Mouse (Mus musculus): ENCODE results near the gene Armc7. TPM values are rescaled to one million over a fixed set of nuclear protein-coding genes. Genes with fewer than 3 reads are reported as not detected.
"Not testable (repeated sequence)": the region's sequence is repeated elsewhere in the genome, so short reads cannot be mapped to it uniquely, and the experiment has no call there.

The Armc7 gene
- total RNA-seq, 2 experiments from 2014 or later = 10.3 to 11.1 TPM

DNA sequence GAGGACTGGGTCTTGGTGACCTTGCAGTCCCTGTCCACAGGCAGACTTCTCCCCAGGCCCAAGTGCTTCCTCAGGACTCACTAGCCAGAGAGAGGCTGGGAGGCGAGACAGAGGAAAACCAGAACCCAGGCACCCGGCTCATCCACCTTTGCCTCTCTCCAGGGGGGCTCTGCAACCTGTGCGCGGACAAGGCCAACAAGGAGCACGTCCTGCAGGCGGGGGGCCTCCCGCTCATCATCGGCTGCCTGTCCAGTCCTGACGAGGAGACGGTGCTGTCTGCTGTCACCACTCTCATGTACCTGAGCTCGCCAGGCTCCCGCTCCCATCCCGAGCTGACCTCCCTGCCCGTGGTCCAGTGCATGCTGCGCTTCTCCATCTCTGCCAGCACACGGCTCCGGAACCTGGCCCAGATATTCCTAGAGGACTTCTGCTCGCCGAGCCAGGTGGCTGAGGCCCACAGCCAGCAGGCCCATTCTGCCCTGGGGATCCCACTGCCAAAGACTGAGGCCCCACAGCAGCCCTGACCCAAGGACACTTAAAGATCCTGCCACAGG is 13.2 kb downstream of the Armc7 start:
- no peak for DNase-seq (ENCODE audit: low spot score in 2 of 2)

DNA sequence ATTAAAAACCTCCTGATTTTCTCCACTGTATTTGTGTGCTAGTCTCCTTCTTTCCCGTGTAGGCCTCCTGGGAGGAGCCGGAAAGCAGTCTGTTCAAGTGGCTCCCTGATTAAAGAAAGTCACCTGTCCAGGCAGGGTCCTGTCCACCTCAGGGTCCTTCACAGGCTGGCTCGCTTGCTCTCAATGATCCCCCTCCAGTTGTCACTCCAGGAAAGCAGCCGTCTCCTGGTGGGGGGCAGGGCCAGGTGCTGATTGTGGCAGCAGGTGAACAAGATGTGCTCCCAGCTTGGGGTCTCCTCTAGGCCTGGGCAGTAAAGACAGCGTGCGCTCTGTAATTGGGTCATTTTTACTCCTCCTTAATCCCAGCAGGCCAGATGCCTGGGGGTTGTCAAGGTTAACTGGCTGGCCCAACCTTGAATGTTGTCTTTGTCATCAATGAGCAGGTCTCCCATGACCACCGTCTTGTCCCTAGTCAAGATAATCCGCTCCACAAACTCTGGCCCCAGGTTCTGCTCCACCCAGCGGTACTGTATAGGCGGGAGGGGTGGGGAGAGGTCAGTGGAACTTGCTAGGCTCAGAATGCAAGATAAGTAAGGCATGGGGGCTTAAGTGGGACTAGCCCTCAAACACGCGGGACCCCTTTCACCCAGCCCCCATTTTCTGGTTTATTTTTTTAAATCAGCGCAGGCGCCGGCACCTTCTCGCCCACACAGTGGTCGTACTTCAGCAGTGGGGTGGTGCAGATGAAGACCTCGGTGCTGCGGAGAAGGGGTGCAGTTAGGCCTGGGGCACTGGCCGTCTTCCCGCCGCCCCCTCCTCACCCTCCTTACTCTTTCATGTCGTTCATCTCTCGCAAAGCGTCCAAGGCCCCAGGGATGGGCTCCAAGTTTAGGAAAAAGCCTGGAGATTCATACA is 15.2 kb downstream of the Armc7 start:
- DNase-seq (ENCODE audit: low spot score in 2 of 2) = no peak

DNA sequence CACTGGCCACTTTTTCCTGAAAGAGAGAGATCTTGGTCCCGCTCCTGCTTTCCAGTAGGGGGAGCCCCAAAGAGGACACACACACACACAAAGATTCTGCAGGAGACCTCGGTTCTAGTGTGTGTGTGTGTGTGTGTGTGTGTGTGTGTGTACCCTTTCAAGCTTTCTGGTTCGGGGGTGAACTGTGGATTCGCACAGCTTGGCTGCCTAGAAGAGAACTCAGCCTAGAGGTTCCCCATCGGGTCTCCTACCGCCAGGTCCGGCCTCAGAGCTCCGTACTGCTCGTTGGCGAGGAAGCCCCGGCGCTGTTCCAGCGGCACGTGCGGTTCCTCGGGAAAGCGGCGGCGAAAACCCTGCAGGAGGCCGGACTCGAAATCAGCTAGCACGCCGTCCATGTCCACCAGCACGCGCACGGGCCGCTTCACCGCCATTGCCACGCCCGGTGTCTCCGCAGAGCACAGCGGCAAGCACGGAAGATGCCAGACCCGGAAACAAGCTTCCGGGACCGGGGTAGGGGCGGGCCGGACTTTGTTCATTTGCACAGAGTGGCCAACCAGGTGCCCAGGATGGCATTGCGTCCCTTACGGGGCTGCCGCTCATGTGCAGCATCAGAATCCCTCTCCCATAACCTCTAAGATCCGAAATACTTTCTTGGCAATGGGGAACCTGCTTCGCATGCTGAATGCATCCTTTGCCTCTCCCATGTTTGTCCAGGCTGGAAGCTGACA is 16.1 kb downstream of the Armc7 start, which contains the start of gene Nt5c:
Gene Nt5c (minus strand): TSS at position 507 of the 728 bp plus-strand sequence.
- DNase-seq (ENCODE audit: low spot score in 2 of 2) = peak; percentile 73 to 83

DNA sequence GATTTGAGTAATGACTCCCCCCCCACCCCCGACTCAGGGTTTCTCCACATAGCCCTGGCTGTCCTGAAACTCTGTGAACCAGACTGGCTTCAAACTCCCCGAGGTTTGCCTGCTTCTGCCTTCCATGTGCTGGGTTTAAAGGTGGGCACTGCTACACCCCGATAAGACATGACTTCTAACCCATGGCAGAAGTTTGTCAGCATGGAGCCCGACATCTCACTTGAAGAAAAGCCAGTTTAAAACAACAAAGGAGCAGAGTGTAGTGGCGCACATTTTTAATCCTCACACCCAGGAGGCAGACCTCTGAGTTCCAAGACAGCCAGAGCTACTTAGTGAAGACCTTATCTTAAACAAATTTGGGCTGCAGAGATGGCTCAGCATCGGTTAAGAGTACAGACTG is 16.9 kb downstream of the Armc7 start:
- no peak for DNase-seq (ENCODE audit: low spot score in 2 of 2)

DNA sequence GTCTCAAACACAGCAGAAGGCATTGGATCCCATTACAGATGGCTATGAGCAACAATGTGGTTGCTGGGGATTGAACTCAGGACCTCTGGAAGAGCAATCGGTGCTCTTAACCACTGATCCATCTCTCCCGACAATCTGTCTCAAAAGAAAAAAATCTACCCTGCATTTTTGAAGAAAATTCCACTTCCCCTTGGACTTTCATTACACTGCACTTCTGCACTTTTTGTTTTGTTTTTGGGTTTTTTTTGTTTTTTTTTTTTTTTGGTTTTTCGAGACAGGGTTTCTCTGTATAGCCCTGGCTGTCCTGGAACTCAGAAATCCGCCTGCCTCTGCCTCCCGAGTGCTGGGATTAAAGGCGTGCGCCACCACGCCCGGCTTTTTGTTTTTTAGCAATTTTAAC is 21.1 kb downstream of the Armc7 start:
- DNase-seq (ENCODE audit: low spot score in 2 of 2) = not testable (repeated sequence)

DNA sequence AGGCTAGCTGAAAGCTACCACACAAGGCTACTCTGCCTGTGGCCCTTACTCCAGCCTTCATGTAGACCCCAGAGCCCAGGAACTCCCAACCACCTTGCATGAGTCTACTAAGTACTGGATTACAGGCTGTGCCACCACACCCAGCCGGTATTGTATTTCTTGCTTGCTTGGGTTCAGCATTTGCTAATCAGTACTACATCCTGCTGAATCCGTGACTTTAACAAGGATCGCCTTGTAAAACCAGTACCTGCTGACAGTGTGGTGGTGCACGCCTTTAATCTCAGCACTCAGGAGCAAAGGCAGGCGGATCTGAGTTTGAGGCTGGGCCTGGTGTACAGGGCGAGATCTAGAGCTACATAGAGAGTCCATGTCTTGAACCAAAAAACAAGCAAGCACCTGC is 27.2 kb downstream of the Armc7 start:
- DNase-seq (ENCODE audit: low spot score in 2 of 2) = no peak

DNA sequence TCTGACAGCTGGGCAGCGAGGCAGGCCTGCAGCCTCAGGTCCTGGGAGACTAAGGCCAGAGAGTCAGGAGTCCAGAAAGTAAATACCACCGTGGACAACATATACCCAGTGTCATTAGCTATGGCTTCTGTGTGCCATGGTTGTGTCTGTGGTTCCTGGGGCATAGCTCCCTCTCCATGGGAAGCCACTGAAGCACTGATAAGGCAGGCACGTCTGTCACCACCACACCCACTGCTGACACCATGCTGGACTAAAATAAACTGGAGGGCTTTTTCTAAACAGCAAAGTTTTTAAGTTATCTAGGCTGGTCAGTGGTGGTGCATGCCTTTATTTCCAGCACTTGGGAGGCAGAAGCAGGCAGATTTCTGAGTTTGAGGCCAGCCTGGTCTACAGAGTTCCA is 31.1 kb downstream of the Armc7 start:
- no peak for DNase-seq (ENCODE audit: low spot score in 2 of 2)

DNA sequence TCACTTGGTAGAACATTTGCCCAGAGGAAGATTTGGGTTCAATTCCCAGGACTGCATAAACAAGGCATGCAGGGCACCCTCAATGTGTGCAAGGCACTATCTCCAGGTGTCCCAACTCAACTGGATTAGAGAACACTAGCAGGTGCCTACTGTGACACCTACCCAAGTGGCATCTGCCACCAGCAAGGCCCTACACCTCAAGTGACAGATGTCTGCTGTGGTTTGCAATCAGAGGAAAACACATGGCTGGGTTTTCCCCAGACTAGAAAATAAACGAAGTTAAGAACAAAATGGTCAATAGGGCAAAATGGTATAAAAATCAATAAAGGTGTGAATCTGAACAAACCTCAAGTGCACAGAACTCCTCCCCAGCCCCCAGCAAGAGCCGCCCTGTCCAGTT is 32.6 kb downstream of the Armc7 start:
- DNase-seq (ENCODE audit: low spot score in 2 of 2) = no peak

DNA sequence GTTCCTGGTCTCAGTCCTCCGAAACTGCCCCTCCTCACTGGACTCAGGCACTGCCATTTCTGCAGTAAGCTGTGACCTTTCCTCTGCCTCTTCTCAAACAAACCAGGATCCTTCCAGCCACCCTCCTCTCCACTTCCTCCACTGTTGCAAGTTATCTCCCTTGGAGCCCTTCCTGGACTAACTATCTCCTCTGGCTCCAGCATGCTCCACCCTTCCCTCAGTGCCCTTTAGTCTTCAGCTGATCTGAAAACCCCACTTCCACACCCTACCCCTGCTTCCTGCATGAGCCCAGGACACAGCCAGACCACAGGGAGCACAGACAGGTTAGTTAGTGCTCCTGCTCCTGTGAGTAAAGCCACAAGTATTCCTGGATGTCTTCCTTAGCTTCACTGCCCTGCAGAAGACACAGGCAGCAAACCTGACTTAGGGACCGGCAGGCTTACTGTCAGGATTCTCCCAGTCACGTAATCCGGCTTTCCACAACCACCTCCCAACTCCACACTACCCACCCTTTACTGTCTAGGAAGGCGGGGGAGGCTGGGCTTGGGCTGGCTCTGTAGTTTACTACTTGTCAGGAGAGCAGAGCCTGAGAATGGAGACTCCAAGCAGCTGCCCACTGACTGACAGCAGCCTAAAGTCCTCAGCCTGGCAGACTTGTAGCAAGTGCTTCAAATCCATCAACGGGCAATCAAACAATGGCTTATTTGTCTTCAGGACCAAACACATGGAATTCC is 34.5 kb downstream of the Armc7 start:
- no peak for DNase-seq (ENCODE audit: low spot score in 2 of 2)

DNA sequence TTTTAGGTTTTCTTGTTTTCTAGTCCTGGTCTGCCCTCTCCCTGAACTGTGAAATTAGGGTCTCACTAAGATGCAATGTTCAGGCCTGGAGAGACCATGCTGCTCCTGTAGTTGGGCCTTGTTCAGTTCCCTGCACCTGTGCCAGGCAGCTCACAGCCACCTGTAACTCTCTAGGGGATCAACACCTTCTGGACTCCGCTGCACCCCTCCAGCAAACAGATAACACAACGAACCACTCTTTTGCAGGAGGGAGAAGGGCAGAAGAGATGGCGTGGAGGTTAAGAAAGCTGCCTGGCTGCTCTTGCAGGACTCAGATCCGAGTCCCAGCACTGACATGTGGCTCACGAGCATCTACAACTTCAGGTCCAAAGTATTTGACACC is 35.0 kb downstream of the Armc7 start:
- DNase-seq (ENCODE audit: low spot score in 2 of 2) = no peak

DNA sequence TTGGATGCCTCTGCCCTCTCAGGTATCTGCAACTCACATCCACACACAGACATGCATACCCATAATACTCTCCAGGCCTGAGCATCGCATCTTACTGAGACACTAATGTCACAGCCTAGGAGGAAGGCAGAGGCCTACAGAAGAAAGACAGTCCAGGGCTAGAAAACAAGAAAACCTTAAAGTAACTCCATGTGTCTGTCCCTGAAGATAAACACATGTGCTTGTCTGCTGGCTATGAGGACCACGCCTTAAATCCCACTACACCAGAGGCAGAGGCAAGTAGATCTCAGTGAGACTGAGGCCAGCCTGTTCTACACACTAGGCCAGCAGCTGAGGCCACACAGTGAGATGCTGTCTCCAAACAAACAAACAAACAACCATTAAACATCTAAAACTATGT is 35.7 kb downstream of the Armc7 start:
- DNase-seq (ENCODE audit: low spot score in 2 of 2) = no peak

DNA sequence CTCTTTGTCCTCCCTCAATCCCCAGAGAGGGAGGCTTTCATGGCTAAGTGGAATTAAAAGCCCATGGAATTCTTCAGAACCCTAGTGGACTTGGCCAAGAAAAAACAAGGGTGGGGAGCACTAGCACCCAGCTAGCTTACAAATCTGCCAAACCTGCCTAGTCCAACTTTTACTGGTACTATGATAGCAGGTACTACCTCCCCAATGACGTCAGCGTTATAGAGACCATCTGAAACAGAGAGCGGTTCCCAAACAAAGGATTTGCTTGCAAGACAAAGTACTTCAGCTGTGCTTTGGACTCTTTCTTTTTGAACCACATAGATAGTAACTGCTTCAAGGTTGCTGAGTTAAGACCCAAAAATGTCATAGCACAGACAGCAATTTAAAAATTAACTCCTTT is 36.5 kb downstream of the Armc7 start:
- DNase-seq (ENCODE audit: low spot score in 2 of 2) = no peak

DNA sequence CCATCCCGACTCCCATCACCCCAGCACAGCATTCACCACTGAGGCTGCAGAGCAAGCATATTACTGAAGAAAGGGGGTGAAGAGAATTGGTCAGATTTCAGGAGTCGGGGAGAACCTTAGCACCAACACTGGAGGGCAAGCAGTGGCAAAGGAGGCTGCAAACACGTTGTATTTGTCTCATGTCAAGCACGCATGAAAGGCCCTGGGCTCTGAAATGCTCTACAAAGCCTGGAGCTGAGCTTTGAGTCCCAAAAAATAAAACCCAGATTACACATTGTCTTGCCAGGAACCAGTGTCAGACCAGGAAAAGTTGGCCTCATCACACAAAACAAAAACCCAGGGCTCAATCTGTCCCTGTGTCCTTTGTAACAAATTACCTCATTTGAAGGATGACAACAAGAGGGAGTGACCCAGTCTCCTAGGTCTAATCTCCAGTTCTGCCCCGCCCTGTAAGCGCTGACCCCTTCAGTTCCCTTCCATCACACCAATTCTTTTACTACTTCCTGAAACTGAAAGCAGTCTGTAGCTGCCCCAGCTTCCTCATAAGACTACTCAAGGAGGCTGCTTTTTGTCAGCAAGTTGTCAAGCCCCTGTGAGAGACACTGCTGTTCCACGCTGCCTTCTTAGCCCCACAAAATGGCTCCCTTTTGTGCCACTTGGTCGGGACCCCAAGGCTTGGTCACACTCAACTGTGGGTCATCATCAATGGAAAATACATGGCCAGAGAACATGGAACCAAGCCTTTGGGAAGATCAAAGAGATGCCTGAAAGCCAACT is 37.1 kb downstream of the Armc7 start:
- DNase-seq (ENCODE audit: low spot score in 2 of 2) = no peak

DNA sequence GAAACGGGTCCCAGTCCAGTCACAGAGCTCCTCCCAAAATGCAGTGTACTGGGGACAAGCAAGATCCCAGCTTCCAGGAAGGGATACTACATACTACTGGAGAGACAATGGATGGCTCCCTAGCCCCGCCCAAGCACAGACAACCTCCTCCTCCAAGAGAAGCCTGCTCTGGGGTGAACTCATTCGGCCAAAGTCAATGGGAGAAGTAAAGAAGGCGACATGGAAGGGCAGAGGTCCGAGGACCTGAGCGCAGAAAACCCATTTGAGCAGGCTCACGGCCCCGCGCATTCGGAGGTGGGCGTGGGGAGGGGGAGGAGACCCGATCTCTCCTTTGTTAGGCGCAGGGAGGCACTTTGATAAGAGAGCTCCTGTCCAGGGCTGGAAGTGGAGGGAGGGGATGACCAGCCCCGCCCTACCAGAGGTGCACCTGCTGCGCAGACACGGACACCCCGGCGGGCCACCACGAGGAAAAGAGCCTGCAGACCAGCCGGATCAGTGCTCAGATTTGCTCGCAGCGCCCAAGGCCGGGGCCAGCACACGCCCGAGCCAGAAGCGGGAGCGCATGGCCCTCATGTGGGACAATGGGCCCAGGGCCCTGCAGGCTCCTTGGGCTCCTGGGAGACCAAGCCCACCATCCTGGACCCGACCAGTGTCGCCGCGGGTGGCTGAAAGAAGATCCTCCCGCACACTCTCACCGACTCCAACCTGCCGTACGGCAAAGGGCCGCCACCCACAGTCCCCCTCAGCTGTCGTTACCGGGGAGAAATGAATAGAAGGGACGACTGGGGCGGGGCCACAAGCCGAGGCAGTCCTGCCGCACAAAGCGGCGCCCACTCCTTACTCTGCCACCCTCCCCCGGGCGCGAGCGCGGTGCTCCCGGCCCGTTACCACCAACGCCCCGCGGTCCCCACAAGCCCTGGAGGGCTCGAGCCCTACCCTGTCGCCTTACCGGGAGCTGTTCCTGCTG is 38.1 kb downstream of the Armc7 start:
- peak in 1 of 2 experiments; percentile 45 for DNase-seq (ENCODE audit: low spot score in 2 of 2)

DNA sequence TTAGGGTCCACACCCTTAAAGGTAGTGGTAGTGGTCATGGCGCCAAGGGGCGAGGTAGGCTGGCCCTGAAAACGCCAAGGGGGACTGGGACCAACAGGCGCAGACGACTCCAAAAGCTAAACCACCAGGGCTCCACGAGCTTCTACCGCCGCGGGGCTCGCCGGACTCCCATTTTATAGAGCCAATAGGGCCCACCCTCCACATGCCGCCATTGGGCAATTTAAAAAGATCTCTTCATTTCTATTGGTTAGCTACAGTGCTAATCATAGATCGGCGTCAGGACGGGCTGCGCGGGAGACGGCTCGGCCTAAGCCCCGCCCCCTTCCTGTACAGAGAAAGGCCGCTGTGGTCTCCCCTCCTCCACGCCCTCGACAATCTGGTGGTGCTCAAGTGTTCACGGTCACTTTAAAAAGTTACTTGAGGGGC is 38.8 kb downstream of the Armc7 start, which contains the start of gene Jpt1:
Gene Jpt1 (minus strand): TSS at position 150 of the 426 bp plus-strand sequence.
- peak; percentile 96 to 98 for DNase-seq (ENCODE audit: low spot score in 2 of 2)

DNA sequence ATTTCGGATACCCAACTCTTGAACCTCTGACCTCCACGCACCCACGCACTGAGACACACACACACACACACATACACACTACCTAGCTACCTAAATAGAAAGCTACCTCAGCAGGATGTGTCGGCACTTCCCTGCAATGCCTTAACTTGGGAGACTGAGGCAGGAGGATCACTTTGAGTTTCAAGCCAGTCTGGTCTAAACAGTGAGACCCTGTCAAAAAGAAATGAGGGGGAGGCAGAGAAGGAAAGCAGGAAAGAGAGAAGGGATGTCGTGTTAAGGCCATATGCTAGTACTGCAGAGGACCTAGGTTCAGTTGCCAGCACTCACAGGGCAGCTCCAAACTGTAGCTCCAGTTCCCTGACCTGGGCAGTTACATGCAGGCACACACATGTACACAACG is 39.6 kb downstream of the Armc7 start:
- no peak for DNase-seq (ENCODE audit: low spot score in 2 of 2)

DNA sequence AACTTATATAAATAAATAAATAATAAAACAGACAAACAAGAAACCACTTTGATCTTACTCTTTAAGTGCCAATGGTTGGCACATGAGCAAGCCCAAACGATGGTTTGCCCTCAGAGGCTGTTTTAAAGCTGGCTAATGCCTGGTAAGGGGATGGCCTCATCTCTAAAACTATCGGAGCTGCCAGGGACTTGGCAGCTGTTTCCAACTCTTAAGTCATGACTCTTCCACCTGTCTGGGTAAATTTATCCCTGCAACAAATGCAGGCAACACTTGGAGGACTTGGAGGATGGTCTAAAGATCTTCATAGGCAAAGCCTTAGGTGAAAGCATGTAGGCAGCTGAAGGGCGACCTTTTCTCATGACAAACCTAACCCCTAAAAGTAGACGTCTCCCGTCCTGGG is 41.5 kb downstream of the Armc7 start:
- DNase-seq (ENCODE audit: low spot score in 2 of 2) = no peak

DNA sequence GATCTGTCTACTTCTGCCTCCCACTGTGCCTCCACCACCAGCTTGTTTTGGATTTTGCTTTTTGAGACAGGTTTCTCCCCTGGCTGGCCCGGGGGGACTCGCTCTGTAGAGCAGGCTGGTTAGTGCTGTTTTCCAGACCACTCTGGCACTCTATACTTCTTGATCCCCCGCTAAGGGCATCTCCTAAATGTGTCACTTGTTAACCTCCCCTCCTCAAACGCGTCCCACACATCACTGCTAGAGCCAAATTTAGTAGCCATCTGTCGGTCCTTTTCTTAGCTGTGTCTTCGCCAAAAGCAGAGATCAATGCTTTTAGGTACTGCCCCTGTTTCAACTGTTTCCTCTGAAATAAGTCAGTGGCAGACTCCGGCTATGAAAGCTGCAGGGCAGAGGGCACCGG is 43.2 kb downstream of the Armc7 start:
- DNase-seq (ENCODE audit: low spot score in 2 of 2) = no peak

DNA sequence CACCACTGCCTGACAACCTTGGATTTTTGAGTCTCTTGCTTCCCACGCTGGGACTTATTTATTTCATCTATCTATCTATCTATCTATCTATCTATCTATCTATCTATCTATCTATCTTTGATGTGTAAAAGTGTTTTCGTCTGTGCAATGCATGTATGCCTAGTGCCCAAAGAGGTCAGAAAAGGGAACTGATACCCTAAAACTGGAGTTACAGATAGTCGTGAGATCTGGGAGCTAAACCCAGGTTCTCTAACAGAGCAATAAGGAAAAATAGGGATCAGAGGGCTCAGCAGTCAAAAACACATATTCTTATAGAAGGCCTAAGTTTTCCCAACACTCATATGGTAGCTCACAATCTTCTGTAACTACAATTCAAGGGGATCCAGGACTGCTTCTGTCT is 44.1 kb downstream of the Armc7 start:
- DNase-seq (ENCODE audit: low spot score in 2 of 2) = no peak
